ENCODE assay signal across 8 mouse cellular contexts in genomic region chr15:89547824-89548601, GRCm38 (mm10). TPM values are rescaled to one million over a fixed set of nuclear protein-coding genes. Genes with fewer than 3 reads are reported as not detected.
DNase-seq lines count a peak whose midpoint lies in the region; ATAC-seq and TF ChIP-seq lines count a peak whose summit lies in the region.
"Had no signal": no experiment of that assay in that cellular context is flagged by ENCODE, and none has a peak within 500 bp of the region (broad histone marks: within the 10 kb centered on the region; RNA-seq: fewer than 3 reads in every experiment).

No protein-coding gene starts in this region.

- peak overlapping the region; percentile 51 for H3K9ac ChIP-seq in embryonic facial prominence, embryonic 11.5 days (replicated peaks; ENCODE audit: low read length)
- peak overlapping the region; percentile 15; the same call in 1 of the 2 replicates for H3K9ac ChIP-seq in hindbrain, postnatal 0 days (replicated peaks; ENCODE audit: low read length)
- H3K9ac ChIP-seq in neural tube, embryonic 11.5 days (ENCODE audit: low read length), result peak overlapping the region; percentile 59

- H3K27me3 ChIP-seq in embryonic facial prominence, embryonic 11.5 days (ENCODE audit: control insufficient read depth, insufficient read depth, low read length), result peaks cover 8% of the 10 kb centered on the region; the same call in 1 of the 2 replicates
- no peaks in the 10 kb centered on the region for H3K27me3 ChIP-seq in hindbrain, postnatal 0 days (ENCODE audit: insufficient read depth, low read length)
- peaks cover 9% of the 10 kb centered on the region; the same call in 1 of the 2 replicates for H3K27me3 ChIP-seq in neural tube, embryonic 11.5 days (ENCODE audit: control insufficient read depth, insufficient read depth, low read length)

- peak overlapping the region; percentile 31 for H3K4me3 ChIP-seq in embryonic facial prominence, embryonic 11.5 days (ENCODE audit: low read depth, low read length)
- peak overlapping the region; percentile 1; the same call in 1 of the 2 replicates for H3K4me3 ChIP-seq in hindbrain, postnatal 0 days (ENCODE audit: low read length)
- peak overlapping the region; percentile 31 for H3K4me3 ChIP-seq in neural tube, embryonic 11.5 days (ENCODE audit: low read depth, low read length)
- H3K4me3 ChIP-seq: myocyte had no signal

- H3K27ac ChIP-seq in embryonic facial prominence, embryonic 11.5 days (replicated peaks; ENCODE audit: low read depth, low read length), result no peak overlapping the region
- H3K27ac ChIP-seq in hindbrain, postnatal 0 days, result peak overlapping the region; percentile 64; the same call in 1 of the 2 replicates
- H3K27ac ChIP-seq in neural tube, embryonic 11.5 days (ENCODE audit: low read depth, low read length), result no peak overlapping the region

- WGBS in embryonic facial prominence, embryonic 11.5 days, result 8% methylated on average over 46 of the region's 58 CpGs
- 22% methylated on average over 58 of the region's 58 CpGs for WGBS in hindbrain, postnatal 0 days
- WGBS in neural tube, embryonic 11.5 days, result 6% methylated on average over 57 of the region's 58 CpGs

- peaks cover 4% of the 10 kb centered on the region for H3K4me1 ChIP-seq in embryonic facial prominence, embryonic 11.5 days (ENCODE audit: control insufficient read depth, insufficient read depth, low read length)
- H3K4me1 ChIP-seq in hindbrain, postnatal 0 days (ENCODE audit: insufficient read depth, low read length), result peaks cover 7% of the 10 kb centered on the region; the same call in 1 of the 2 replicates
- H3K4me1 ChIP-seq in neural tube, embryonic 11.5 days (ENCODE audit: control insufficient read depth, insufficient read depth, low read length), result 0 out of 2 replicates have a peak, but pooled peaks cover 5% of the 10 kb centered on the region

- ATAC-seq in embryonic facial prominence, embryonic 11.5 days (replicated peaks; ENCODE audit: insufficient number of reproducible peaks, low FRiP score, low TSS enrichment, low read depth), result peak; percentile 77
- ATAC-seq in hindbrain, postnatal 0 days, result peak; percentile 82
- ATAC-seq in neural tube, embryonic 11.5 days (ENCODE audit: insufficient read depth, low FRiP score, low TSS enrichment), result peak; percentile 88
- no peak for ATAC-seq in frontal cortex, adult (ENCODE audit: low TSS enrichment)

- peak; percentile 31 for DNase-seq in right cerebral cortex, adult 18-20 months
- DNase-seq in right cerebral cortex, postnatal 14 days, result no peak
- DNase-seq in embryonic facial prominence, embryonic 11.5 days (ENCODE audit: low spot score), result peak; percentile 72
- DNase-seq in hindbrain, postnatal 0 days (ENCODE audit: low spot score), result peak; percentile 67
- DNase-seq in neural tube, embryonic 11.5 days (ENCODE audit: low spot score), result peak; percentile 76
- DNase-seq in left cerebral cortex, adult 18-20 months (ENCODE audit: low spot score in 2 of 2), result no peak

- peak overlapping the region; percentile 67 for H3K4me2 ChIP-seq in embryonic facial prominence, embryonic 11.5 days (ENCODE audit: low read depth, low read length)
- peak overlapping the region; percentile 40 for H3K4me2 ChIP-seq in hindbrain, postnatal 0 days (ENCODE audit: low read depth, low read length)
- peak overlapping the region; percentile 68 for H3K4me2 ChIP-seq in neural tube, embryonic 11.5 days (ENCODE audit: low read depth)

- H3K9me3 ChIP-seq in embryonic facial prominence, embryonic 11.5 days (replicated peaks; ENCODE audit: control insufficient read depth, low read length), result no peaks in the 10 kb centered on the region
- no peaks in the 10 kb centered on the region for H3K9me3 ChIP-seq in hindbrain, postnatal 0 days (ENCODE audit: low read length)
- H3K9me3 ChIP-seq in neural tube, embryonic 11.5 days (ENCODE audit: control insufficient read depth, low read length), result no peaks in the 10 kb centered on the region

- H3K36me3 ChIP-seq in embryonic facial prominence, embryonic 11.5 days (replicated peaks; ENCODE audit: control insufficient read depth, insufficient read depth, low read depth, low read length), result no peaks in the 10 kb centered on the region; the same call in 1 of the 2 replicates
- peaks cover 12% of the 10 kb centered on the region; the same call in 1 of the 2 replicates for H3K36me3 ChIP-seq in hindbrain, postnatal 0 days (ENCODE audit: insufficient read depth, low read length)
- no peaks in the 10 kb centered on the region for H3K36me3 ChIP-seq in neural tube, embryonic 11.5 days (ENCODE audit: control insufficient read depth, insufficient read depth, low read length)

- peak; percentile 51 for TF ChIP-seq CTCF in hindbrain, postnatal 0 days (IDR thresholded peaks at IDR 0.05; ENCODE audit: low read depth)

RNA-seq across cellular contexts. Expression of gene Acr, which starts 20.1 kb away (rescaled TPM):
- 0.24 TPM in 1 of 2 replicates, not detected in the other for polyA plus RNA-seq in embryonic facial prominence, embryonic 11.5 days (2014; fragmentation: Nextera tagmentation; extraction: Ambion mirVana)
- 2.4 and 3.3 TPM in 2 replicates for total RNA-seq in hindbrain, postnatal 0 days (2014; rRNA removed)
- 2.1 TPM in 2 replicates for polyA plus RNA-seq in hindbrain, postnatal 0 days (2015; fragmentation: Nextera tagmentation; extraction: Ambion mirVana)
- polyA plus RNA-seq in neural tube, embryonic 11.5 days (2014; fragmentation: Nextera tagmentation; extraction: Ambion mirVana), result 0.40 TPM in 1 of 2 replicates, not detected in the other
- total RNA-seq in left cerebral cortex, adult 18-20 months (2021), result under 1 TPM; 0.79 to 0.89 TPM
- polyA plus RNA-seq: myocyte had no signal

RNA-seq across cellular contexts. Expression of gene Rabl2, which starts 43.7 kb away (rescaled TPM):
- polyA plus RNA-seq in embryonic facial prominence, embryonic 11.5 days (2014; fragmentation: Nextera tagmentation; extraction: Ambion mirVana), result 68.1 and 73.9 TPM in 2 replicates
- total RNA-seq in hindbrain, postnatal 0 days (2014; rRNA removed), result 42.2 and 62.1 TPM in 2 replicates
- 59.1 and 66.6 TPM in 2 replicates for polyA plus RNA-seq in hindbrain, postnatal 0 days (2015; fragmentation: Nextera tagmentation; extraction: Ambion mirVana)
- 96.7 and 104 TPM in 2 replicates for polyA plus RNA-seq in neural tube, embryonic 11.5 days (2014; fragmentation: Nextera tagmentation; extraction: Ambion mirVana)
- total RNA-seq in left cerebral cortex, adult 18-20 months (2021), result 10 to 100 TPM; 32.6 to 40.3 TPM

RNA-seq across cellular contexts. Expression of gene Shank3, which starts 48.6 kb away (rescaled TPM):
- polyA plus RNA-seq in embryonic facial prominence, embryonic 11.5 days (2014; fragmentation: Nextera tagmentation; extraction: Ambion mirVana), result 1.5 and 1.6 TPM in 2 replicates
- 43.6 and 61.8 TPM in 2 replicates for total RNA-seq in hindbrain, postnatal 0 days (2014; rRNA removed)
- 7.1 and 8.7 TPM in 2 replicates for polyA plus RNA-seq in hindbrain, postnatal 0 days (2015; fragmentation: Nextera tagmentation; extraction: Ambion mirVana)
- polyA plus RNA-seq in neural tube, embryonic 11.5 days (2014; fragmentation: Nextera tagmentation; extraction: Ambion mirVana), result 2.7 and 3.0 TPM in 2 replicates
- total RNA-seq in left cerebral cortex, adult 18-20 months (2021), result 100 to 1,000 TPM; 220 TPM

Comparison
In these comparisons a context has a peak if more than half of its experiments do, and no peak if none do; other contexts are left out.
1. DNase-seq: peak in right cerebral cortex, adult 18-20 months (single experiment), embryonic facial prominence, embryonic 11.5 days (single experiment), hindbrain, postnatal 0 days (single experiment) and neural tube, embryonic 11.5 days (single experiment); none in right cerebral cortex, postnatal 14 days (single experiment) and left cerebral cortex, adult 18-20 months (0 of 2).
2. Peak in every context shown above with its lines, with median percentiles within 50 percentile points of each other: H3K4me2 ChIP-seq, H3K4me3 ChIP-seq and H3K9ac ChIP-seq.